Mouse (Mus musculus) embryo, embryonic 11.5 days (tissue): ENCODE results near the gene Slc35f2.

ENCODE experiments used
- DNase-seq: peaks from one replicate; pipeline ENCODE4 v3.0.0-alpha.2; 2012; ENCODE audit warnings: low read depth, low spot score

Gene Slc35f2

DNA sequence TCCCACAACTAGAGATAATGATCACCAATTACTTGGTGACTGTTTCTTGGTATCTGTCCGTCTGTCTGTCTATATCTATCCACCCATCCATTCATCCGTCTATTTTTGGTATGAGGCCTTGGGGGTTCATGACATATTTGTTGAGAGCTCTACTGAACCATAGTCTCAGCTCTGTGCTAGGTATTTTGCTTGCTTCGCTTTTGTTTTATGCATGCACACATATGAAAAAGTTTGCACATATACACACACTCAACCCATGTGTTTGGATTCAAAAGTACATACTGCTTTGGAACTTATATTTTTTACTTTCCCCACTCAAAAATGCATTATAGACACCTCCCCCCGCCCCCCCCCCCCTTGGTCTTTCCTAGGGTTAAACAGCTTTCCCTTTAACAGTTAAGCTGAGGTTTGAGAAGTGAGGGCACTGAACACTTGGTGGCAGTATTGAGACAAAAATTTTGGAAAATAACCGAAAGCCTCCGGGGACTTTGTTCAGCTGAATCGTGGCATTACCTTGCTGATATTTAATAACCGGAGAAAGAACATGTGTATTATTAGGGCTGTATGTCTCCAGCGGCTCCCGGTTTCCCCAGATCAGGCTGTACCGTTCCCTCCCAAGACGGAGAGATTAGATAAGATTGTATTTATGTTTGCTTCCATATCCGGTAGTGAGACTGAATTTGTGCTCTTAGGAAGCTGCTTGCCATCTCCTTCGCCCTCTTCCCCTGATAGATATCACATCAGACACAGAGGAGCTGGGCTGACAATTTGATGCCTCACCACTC lies 57.9 kb downstream of the Slc35f2 start:
- DNase-seq = peak; percentile 54

DNA sequence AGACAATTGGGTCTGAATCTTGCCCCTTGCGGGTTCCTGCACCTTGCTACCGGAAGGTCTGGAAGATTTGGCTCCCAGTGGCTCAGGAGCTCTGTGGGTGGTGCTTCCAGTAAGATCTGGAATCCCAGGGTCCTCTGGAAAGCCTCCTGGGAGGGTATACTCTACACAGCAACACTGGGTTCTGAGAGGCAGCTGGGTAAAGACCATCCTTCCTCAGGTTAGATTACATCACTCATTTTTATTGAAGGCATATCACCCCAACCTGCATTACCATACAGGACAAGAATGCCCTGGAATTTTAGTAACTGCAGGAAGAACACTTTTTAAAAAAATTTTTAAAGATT lies 58.5 kb downstream of the Slc35f2 start:
- no peak for DNase-seq

DNA sequence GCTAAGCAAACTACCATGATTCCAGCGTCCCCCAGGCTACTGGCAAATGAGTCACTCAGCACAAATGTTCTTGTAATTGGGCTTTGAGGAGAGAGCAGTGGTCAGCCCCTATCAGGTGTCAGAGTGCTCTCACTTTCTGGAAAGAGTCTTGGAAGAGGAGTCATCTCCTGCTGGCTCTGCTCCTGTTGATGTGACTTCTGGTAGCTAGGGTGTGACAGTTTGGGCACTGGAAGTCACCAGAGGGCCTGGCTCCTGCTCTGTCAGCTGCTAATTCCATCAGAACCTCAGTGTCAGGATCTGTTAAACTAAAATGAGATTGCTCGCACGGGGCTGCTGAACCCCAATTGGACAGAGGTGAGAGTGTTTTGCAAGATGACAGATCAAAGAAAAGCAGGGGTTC lies 63.7 kb downstream of the Slc35f2 start:
- DNase-seq = no peak

DNA sequence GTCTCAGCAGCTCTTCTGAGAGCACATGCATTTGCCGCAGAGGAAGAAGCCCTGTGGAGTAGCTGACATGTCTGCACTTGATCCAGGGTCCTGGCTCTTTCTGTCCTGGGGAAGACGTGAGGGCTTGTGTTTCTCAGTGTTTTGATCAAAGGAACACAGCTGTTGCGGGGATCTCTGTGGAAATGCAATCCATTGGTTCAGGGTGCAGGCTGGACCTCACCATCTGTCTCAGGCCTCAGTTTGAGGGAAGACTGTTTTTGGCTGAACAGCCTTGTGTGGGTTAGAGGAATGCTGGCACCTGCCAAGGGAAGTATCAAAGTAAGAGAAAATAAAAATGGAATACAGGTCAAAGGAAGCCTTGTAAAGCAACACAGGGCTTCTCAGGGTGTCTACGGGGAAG lies 64.6 kb downstream of the Slc35f2 start:
- DNase-seq = no peak

DNA sequence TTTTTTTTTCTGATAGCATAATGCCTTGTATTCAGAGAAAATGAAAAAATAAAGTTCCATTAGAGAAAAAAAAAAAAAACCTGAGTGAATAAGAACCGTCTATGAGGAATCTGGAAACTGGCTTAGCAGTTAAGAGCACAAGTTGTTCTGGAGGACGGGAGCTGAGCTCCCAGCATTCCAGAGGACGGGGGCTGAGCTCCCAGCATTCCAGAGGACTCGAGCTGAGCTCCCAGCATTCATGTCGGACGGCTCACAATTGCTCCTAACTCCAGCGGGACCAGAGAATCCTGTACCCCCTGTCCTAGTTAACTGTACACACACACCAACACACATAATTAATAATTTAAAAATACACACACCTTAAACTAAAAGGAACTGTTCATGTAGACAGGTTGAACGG lies 67.5 kb downstream of the Slc35f2 start:
- no peak for DNase-seq

DNA sequence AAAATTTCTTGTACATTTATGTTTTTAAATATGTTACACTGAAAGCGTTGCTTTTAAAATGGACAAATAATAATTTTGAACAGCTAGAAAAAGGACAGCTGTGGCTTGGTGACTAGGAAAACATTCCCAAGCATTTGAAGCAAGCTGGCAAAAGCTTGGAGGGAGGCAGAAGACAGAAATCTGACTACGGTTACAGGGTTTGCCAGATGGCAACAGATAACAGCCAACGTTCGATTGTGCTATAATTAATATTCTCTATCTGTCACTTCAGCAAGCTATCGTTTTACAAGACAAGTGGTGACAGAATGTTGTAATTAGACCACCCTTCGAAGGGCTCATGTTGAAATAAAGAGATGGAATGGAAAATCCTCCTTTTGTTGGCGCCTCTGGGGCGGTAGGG lies 77.2 kb downstream of the Slc35f2 start:
- no peak for DNase-seq

DNA sequence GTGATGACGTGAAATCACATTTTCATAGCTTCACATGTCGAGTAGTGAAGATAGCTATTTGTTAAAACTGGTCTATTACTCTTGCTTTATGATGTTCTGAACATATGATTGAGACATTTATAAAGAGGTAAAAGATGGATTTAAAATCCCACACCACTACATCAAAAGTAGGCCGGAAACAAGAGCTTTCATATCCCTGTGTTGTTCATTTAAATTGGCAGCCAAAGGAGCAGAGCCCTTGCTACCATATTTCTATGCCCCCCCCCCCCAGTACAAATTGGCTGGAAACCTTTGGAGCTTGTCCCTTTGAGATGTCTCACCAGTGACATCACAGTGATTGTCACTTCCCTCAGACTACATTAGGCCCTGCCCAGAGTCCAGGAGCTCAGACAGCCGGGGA lies 78.5 kb downstream of the Slc35f2 start, which contains the start of gene Sln:
Sln (plus strand) TSS at position 301 of the 400 bp plus-strand sequence.
- no peak for DNase-seq

DNA sequence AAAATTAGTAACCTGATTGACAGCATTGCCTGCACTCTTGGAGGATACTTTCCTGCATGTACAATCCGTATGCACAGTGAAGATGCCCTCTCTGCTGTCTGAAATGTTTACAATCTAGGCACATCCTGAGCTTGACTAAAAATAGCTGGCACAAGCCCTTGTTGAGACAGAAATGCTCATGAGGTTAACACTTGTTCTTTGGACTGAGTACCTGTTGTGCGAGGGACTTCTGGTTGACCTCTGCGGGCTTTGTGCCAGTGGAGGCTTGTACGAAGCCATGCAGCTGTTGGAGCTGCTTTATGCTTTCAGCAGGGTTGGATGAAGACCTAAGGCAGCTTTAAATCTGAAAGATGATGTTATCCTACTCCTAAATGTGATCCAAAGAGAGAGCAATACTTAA lies 80.8 kb downstream of the Slc35f2 start:
- no peak for DNase-seq

DNA sequence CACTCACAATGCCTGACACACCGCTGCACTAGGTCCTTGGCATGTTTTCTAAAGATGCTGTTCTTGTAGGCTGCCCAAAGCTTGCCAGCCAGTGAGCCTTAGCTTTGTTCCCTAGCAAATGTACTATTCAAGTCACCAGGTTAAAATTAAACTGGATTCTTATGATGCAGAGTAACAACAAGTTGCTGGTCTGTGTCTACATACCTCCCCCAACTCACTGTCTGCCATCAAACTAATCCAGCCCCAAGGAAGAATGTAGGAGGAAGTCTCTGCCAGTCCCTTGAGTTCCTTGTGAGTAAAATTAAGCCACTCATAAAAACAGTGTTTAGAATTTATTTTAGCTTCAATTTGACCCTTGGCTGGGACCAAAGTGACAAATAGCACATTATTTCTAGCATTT lies 82.3 kb downstream of the Slc35f2 start:
- DNase-seq = no peak

DNA sequence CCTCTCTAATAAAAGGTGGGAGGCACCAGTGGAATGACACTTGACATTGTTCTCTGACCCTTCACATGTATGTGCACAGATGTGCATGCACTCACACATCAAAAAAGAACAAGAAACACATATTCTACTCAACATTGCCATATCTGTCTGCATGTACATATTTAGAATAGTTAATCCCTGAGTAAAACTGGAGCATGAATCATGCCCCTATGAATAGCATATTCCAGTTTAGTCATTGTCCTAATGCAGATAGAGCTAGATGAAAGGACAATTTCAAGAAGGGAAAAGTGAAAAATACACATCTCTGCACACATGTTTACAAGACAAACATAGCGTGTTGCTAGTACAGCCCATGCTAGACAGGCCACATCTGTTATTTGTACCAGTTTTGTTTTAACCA lies 83.2 kb downstream of the Slc35f2 start:
- no peak for DNase-seq

DNA sequence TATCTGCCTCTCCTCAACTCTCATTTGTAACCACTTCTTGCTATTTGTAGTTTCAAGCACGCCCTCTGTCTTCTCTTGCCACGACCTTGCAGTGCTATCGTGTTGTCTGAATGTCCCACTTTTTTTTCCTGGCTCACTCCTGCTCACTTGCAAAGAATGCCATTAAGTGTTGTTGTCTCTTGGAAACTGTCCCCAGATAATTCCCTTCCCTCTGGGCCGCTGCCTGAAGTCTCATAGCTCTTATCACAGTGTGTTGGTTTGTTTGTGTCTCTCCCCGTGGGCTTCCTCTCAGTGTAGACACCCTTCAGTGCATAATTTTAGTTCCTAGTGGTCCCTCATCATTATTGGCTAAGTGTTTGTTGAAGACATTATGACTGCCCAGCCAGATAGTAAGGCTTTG lies 86.5 kb downstream of the Slc35f2 start:
- DNase-seq = no peak
